Mouse (Mus musculus) liver, embryonic 14.5 days (tissue): ENCODE results near the gene Ggps1.

Experiments
- CTCF ChIP-seq: IDR thresholded peaks from 2 replicates; pipeline ENCODE4 v1.5.1; 2016; ENCODE audit warnings: antibody characterized with exemption, low read depth, control low read depth
- EP300 ChIP-seq: IDR thresholded peaks from 2 replicates; pipeline ENCODE4 v1.6.1; 2016; ENCODE audit warnings: antibody characterized with exemption, low read depth

- TF ChIP-seq EP300 (no peak), CTCF (no peak)
Observed at GRCm38 (mm10) chr13:14018852-14019251, 44.4 kb downstream of the Ggps1 start.
